Mouse (Mus musculus): ENCODE measurements at regions not wholly inside any gene's neighbourhood (a gene's known extent, or its start where the extent isn't known, plus 50 kb on each side); places are given as distances from the start of the nearest gene placed in this dataset.

DNA sequence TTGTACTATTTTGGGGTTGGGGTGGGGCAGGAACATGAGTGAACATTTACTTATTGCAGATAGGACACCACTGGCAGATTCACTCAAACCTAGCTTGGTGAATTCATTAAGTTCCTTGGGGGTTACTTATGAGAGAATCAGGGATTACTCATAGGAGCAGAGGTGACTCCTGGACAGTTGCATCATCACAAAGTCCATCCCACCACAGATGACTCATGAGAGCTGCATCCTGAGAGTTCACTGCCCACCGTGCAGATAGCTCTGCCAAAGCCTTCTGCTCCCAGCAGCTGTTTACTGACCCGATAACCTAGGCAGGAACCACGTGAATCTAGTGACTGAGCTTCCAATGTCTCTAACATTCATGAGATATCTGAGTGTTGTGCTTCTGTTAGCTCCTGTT is 129.6 kb downstream of the Plekhb2 start:
- Histone ChIP-seq H3K27ac (no peak overlapping the region), H3K9ac (ENCODE audit: low read depth, low read length) (no peak overlapping the region), H3K4me3 (replicated peaks; ENCODE audit: low read depth, low read length) (no peak overlapping the region), H3K36me3 (ENCODE audit: insufficient read depth, low read length) (no peaks in the 10 kb centered on the region), H3K4me2 (ENCODE audit: low read length) (no peak overlapping the region), H3K27me3 (ENCODE audit: insufficient read depth, low read length) (no peaks in the 10 kb centered on the region), H3K9me3 (replicated peaks; ENCODE audit: low read length) (no peaks in the 10 kb centered on the region; the same call in 1 of the 2 replicates), H3K4me1 (replicated peaks; ENCODE audit: insufficient read depth, low read length) (no peaks in the 10 kb centered on the region)
- 72% methylated on average over 3 of the region's 3 CpGs for WGBS
- TF ChIP-seq CTCF (IDR thresholded peaks at IDR 0.05; ENCODE audit: low read depth): no peak
- DNase-seq (ENCODE audit: low spot score) (no peak), ATAC-seq (replicated peaks; ENCODE audit: low FRiP score, low read depth) (no peak)

DNA sequence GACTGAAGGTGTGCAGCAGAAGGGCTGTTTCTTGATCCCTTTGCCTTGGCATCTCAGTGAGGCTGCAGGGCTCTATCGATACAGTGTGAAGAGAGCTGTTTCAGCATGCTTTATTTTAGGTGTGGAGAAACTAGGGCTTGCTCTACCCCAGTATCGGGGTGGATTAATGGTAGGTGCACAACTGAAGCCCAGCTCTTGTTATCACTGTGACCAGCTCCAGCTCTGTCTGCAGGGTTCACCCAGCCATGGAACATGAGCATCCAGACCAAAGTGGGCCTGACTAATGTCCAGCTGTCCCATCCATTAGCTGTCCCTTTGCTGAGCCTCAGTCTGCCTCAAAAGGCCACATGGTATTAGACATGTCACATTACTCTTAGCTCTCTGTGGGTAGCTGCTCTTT is 132.2 kb downstream of the Plekhb2 start:
- Histone ChIP-seq H3K27me3 (ENCODE audit: insufficient read depth, low read length) (no peaks in the 10 kb centered on the region), H3K4me3 (replicated peaks; ENCODE audit: low read depth, low read length) (no peak overlapping the region), H3K9ac (ENCODE audit: low read depth, low read length) (no peak overlapping the region), H3K4me1 (replicated peaks; ENCODE audit: insufficient read depth, low read length) (no peaks in the 10 kb centered on the region), H3K27ac (no peak overlapping the region), H3K36me3 (ENCODE audit: insufficient read depth, low read length) (no peaks in the 10 kb centered on the region), H3K9me3 (replicated peaks; ENCODE audit: low read length) (no peaks in the 10 kb centered on the region; the same call in 1 of the 2 replicates), H3K4me2 (ENCODE audit: low read length) (no peak overlapping the region)
- WGBS: 93% methylated on average over 2 of the region's 2 CpGs
- no peak for ATAC-seq (replicated peaks; ENCODE audit: low FRiP score, low read depth)
- TF ChIP-seq CTCF (IDR thresholded peaks at IDR 0.05; ENCODE audit: low read depth): no peak
- DNase-seq (ENCODE audit: low spot score): no peak

DNA sequence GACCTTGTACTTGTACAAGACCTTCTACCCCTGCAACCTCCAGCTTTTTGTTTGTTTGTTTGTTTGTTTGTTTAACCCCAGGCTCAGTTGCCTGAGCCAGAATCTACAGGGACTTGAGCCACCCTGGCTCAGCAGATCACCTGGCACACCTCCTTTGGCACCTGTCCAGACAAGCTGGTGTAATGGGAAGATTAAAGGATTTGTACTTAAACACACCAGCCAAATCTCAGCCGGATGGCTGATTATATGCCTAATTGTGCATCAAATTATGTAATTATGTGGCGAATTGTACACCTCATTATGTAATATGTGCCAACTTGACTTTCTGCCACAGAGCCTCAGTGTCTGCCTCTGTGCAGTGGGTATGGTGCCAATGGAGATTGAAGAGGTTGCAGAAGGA is 133.2 kb downstream of the Plekhb2 start:
- Histone ChIP-seq H3K4me1 (replicated peaks; ENCODE audit: insufficient read depth, low read length) (no peaks in the 10 kb centered on the region), H3K9me3 (replicated peaks; ENCODE audit: low read length) (no peaks in the 10 kb centered on the region; the same call in 1 of the 2 replicates), H3K4me2 (ENCODE audit: low read length) (no peak overlapping the region), H3K27me3 (ENCODE audit: insufficient read depth, low read length) (no peaks in the 10 kb centered on the region), H3K9ac (ENCODE audit: low read depth, low read length) (no peak overlapping the region), H3K36me3 (ENCODE audit: insufficient read depth, low read length) (no peaks in the 10 kb centered on the region), H3K4me3 (replicated peaks; ENCODE audit: low read depth, low read length) (no peak overlapping the region), H3K27ac (no peak overlapping the region)
- TF ChIP-seq CTCF (IDR thresholded peaks at IDR 0.05; ENCODE audit: low read depth): no peak
- DNase-seq (ENCODE audit: low spot score) (no peak), ATAC-seq (replicated peaks; ENCODE audit: low FRiP score, low read depth) (no peak)
- WGBS: 80% methylated on average over 2 of the region's 2 CpGs

DNA sequence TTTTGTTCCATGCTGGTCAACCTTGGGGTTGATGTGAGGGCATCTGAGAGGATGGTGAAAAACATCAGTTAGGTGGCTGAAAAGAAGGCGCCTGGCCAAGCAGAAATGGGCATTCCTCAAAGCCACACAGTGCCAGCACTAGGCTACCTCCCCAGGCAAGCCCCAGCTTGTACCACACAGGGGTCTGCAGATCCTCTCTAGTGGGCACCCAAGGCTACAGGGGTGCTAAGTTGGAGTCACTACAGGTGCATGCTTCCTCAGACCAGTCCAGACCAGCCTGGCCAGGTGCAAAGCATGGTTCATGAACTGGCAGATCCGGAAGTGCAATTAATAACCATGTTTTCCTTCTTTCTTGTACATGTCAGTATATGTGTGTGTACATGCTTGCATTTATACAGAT is 137.1 kb downstream of the Plekhb2 start:
- WGBS: 84% methylated on average over 2 of the region's 2 CpGs
- Histone ChIP-seq H3K4me2 (ENCODE audit: low read length) (no peak overlapping the region), H3K27me3 (ENCODE audit: insufficient read depth, low read length) (no peaks in the 10 kb centered on the region), H3K4me3 (replicated peaks; ENCODE audit: low read depth, low read length) (no peak overlapping the region), H3K36me3 (ENCODE audit: insufficient read depth, low read length) (no peaks in the 10 kb centered on the region), H3K9me3 (replicated peaks; ENCODE audit: low read length) (no peaks in the 10 kb centered on the region), H3K27ac (no peak overlapping the region), H3K4me1 (replicated peaks; ENCODE audit: insufficient read depth, low read length) (no peaks in the 10 kb centered on the region), H3K9ac (ENCODE audit: low read depth, low read length) (no peak overlapping the region)
- ATAC-seq (replicated peaks; ENCODE audit: low FRiP score, low read depth) (no peak), DNase-seq (ENCODE audit: low spot score) (no peak)
- no peak for TF ChIP-seq CTCF (IDR thresholded peaks at IDR 0.05; ENCODE audit: low read depth)

DNA sequence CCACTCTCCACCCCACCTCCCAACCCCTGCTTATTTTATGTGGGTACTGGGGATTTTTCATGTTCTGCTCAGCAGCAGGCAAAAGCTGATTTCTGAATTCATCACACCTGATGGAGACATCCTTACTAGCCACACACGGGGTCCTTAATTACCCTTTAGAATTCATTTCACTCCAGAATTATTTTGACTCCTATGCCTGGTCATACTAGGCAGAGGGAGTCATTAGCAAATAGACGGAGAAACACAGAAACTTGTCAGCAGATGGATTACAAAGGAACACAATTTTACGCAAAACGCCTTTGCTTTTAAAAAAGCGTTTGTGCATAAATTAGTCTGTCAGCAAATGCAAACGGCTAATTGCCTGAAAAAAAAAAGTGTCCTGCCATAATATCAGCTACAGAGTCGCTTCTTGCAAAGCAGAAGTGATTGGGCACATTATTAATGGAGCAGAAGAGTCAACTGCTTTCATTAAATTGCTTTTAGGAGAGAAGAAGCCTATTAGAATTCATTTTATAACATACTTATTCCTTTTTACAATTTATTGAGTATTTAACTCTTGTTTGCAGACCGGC is 138.0 kb downstream of the Plekhb2 start:
- 63% methylated on average over 8 of the region's 8 CpGs for WGBS
- Histone ChIP-seq H3K9me3 (replicated peaks; ENCODE audit: low read length) (no peaks in the 10 kb centered on the region), H3K36me3 (ENCODE audit: insufficient read depth, low read length) (no peaks in the 10 kb centered on the region), H3K4me2 (ENCODE audit: low read length) (no peak overlapping the region), H3K9ac (ENCODE audit: low read depth, low read length) (no peak overlapping the region), H3K4me3 (replicated peaks; ENCODE audit: low read depth, low read length) (no peak overlapping the region), H3K4me1 (replicated peaks; ENCODE audit: insufficient read depth, low read length) (no peaks in the 10 kb centered on the region), H3K27ac (no peak overlapping the region), H3K27me3 (ENCODE audit: insufficient read depth, low read length) (no peaks in the 10 kb centered on the region)
- no peak for ATAC-seq (replicated peaks; ENCODE audit: low FRiP score, low read depth)
- no peak for DNase-seq (ENCODE audit: low spot score)
- TF ChIP-seq CTCF (IDR thresholded peaks at IDR 0.05; ENCODE audit: low read depth): no peak

DNA sequence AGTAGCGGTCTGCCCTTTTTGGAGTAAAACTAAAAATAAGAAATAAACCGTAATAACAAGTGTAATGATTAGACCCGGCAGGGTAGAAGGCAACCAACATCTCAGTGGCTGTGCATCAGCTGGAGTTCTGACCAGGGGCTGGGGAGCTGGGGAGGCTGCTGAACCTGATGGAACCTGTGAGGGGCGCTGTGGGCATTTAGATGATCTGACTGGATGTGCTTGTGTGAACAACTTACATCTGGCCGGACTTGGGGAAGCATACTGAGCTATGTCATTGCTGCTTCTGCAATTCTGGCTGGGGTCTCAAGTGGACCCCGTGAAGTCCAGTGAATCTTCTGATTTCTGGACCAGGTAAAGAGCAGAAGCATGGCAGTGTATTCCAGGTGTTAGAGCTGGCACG is 138.4 kb downstream of the Plekhb2 start:
- Histone ChIP-seq H3K36me3 (ENCODE audit: insufficient read depth, low read length) (no peaks in the 10 kb centered on the region), H3K27ac (no peak overlapping the region), H3K27me3 (ENCODE audit: insufficient read depth, low read length) (no peaks in the 10 kb centered on the region), H3K9me3 (replicated peaks; ENCODE audit: low read length) (no peaks in the 10 kb centered on the region), H3K4me2 (ENCODE audit: low read length) (no peak overlapping the region), H3K4me3 (replicated peaks; ENCODE audit: low read depth, low read length) (no peak overlapping the region), H3K4me1 (replicated peaks; ENCODE audit: insufficient read depth, low read length) (no peaks in the 10 kb centered on the region), H3K9ac (ENCODE audit: low read depth, low read length) (no peak overlapping the region)
- TF ChIP-seq CTCF (IDR thresholded peaks at IDR 0.05; ENCODE audit: low read depth): peak; percentile 21; the same call in 1 of the 2 replicates
- no peak for ATAC-seq (replicated peaks; ENCODE audit: low FRiP score, low read depth)
- DNase-seq (ENCODE audit: low spot score): no peak
- 72% methylated on average over 7 of the region's 7 CpGs for WGBS

DNA sequence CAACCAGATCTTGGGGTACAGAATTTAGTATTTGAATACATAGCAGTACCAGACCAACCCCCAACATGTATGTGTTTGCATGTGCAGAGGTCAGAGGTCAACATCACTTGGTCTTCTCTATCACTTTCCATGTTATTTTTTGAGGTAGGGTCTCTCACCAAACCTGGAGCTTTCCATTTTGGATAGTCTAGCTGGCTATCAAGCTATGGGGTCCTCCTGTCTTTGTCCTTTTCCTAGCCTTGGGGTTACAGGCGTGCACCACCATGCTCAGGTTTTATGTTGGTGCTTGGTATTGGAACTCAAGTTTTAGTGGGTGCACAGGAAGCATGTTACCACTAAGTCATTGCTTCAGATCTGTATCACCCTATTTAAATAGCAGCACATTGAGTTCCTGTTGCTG is 151.0 kb downstream of the Plekhb2 start:
- no peak for TF ChIP-seq CTCF (IDR thresholded peaks at IDR 0.05; ENCODE audit: low read depth)
- Histone ChIP-seq H3K36me3 (ENCODE audit: insufficient read depth, low read length) (no peaks in the 10 kb centered on the region), H3K4me2 (ENCODE audit: low read length) (no peak overlapping the region), H3K4me3 (replicated peaks; ENCODE audit: low read depth, low read length) (no peak overlapping the region), H3K27ac (no peak overlapping the region), H3K9me3 (replicated peaks; ENCODE audit: low read length) (no peaks in the 10 kb centered on the region), H3K4me1 (replicated peaks; ENCODE audit: insufficient read depth, low read length) (no peaks in the 10 kb centered on the region), H3K27me3 (ENCODE audit: insufficient read depth, low read length) (no peaks in the 10 kb centered on the region), H3K9ac (ENCODE audit: low read depth, low read length) (no peak overlapping the region)
- DNase-seq (ENCODE audit: low spot score) (no peak), ATAC-seq (replicated peaks; ENCODE audit: low FRiP score, low read depth) (no peak)
- 86% methylated on average over 1 of the region's 1 CpGs for WGBS

All from kidney, postnatal 0 days (tissue).